Mouse (Mus musculus): Measurements from ENCODE around the gene C1qtnf4. TPM values are rescaled to one million over a fixed set of nuclear protein-coding genes. Genes with fewer than 3 reads are reported as not detected.

The C1qtnf4 gene
- polyA plus RNA-seq, 1 experiment: 390 TPM

DNA sequence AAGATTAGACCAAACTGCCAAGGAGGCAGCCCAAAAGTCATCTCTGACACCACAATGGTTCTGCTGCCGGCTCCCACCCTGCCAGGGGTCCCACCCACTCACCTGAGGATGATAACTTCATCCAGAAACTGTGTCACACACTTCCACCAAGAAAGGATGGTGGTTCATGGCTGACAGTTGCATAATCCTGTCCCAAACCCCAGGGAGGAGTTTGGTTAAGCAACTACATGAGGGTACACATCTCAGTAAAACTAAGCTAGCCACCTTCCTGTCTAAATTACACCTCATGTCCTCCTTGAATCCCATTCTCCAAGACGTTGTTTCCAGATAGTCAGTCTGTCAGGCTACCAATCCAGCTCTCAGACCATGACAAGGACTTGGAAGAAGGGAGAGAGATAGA lies 46.6 kb downstream of the C1qtnf4 start:
- no peaks in the 10 kb centered on the region for H3K36me3 ChIP-seq (ENCODE audit: control insufficient read depth, insufficient read depth, low read length)
- TF ChIP-seq POLR2A (IDR thresholded peaks at IDR 0.05; ENCODE audit: control insufficient read depth, low read depth, low read length) (no peak), CTCF (IDR thresholded peaks at IDR 0.05; ENCODE audit: control insufficient read depth, insufficient read depth, insufficient replicate concordance, low read depth, low read length) (no peak)
- H3K4me1 ChIP-seq (ENCODE audit: control insufficient read depth, insufficient read depth, low read length): peaks cover 2% of the 10 kb centered on the region; the same call in 1 of the 2 replicates
- H3K4me3 ChIP-seq (ENCODE audit: control insufficient read depth, low read depth, low read length): no peak overlapping the region
- no peaks in the 10 kb centered on the region for H3K27me3 ChIP-seq (ENCODE audit: control insufficient read depth, insufficient read depth, low read length)
- H3K27ac ChIP-seq (ENCODE audit: control insufficient read depth, insufficient read depth, low read depth, low read length): no peak overlapping the region

DNA sequence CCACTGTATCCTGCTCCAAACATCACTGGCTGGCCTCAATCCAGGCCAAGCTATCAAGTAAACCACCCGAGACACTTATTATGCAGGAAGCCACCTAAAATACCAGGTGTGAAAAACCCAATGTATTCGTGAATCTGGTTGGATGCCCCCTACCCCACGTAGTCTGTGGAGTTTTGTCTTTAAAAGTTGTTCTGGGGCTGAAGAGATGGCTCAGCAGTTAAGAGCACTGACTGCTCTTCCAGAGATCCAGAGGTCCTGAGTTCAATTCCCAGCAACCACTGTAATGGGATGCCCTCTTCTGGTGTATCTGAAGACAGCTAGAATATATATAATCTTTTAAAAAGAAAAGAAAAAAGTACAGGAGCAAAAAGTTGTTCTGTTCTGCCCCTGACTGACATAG lies 52.7 kb downstream of the C1qtnf4 start:
- H3K4me3 ChIP-seq (ENCODE audit: control insufficient read depth, low read depth, low read length): no peak overlapping the region
- no peaks in the 10 kb centered on the region for H3K36me3 ChIP-seq (ENCODE audit: control insufficient read depth, insufficient read depth, low read length)
- H3K4me1 ChIP-seq (ENCODE audit: control insufficient read depth, insufficient read depth, low read length): peaks cover 4% of the 10 kb centered on the region
- H3K27me3 ChIP-seq (ENCODE audit: control insufficient read depth, insufficient read depth, low read length): no peaks in the 10 kb centered on the region
- TF ChIP-seq CTCF (IDR thresholded peaks at IDR 0.05; ENCODE audit: control insufficient read depth, insufficient read depth, insufficient replicate concordance, low read depth, low read length) (no peak), POLR2A (IDR thresholded peaks at IDR 0.05; ENCODE audit: control insufficient read depth, low read depth, low read length) (no peak)
- no peak overlapping the region for H3K27ac ChIP-seq (ENCODE audit: control insufficient read depth, insufficient read depth, low read depth, low read length)

DNA sequence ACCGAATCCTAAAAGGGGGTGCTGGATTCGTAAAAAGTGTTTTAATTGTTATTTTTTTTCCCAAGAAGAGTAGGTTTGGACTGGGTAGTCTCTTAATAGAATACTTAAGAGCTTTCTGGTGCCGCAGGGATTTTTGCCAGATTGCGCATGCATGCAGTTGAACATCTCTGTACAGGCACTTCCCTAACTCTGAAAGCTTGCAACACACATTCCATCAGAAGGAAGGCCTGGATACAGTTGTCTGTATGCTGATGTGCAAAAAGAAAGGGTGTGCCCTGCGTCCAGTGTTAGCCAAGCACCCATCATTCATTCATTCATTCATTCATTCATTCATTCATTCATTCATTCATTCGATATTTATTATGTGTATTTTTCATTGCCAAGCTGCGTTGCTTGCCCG lies 54.1 kb downstream of the C1qtnf4 start:
- Histone ChIP-seq H3K4me1 (ENCODE audit: control insufficient read depth, insufficient read depth, low read length) (peaks cover 4% of the 10 kb centered on the region), H3K27ac (ENCODE audit: control insufficient read depth, insufficient read depth, low read depth, low read length) (no peak overlapping the region), H3K36me3 (ENCODE audit: control insufficient read depth, insufficient read depth, low read length) (no peaks in the 10 kb centered on the region), H3K27me3 (ENCODE audit: control insufficient read depth, insufficient read depth, low read length) (no peaks in the 10 kb centered on the region), H3K4me3 (ENCODE audit: control insufficient read depth, low read depth, low read length) (peak overlapping the region; percentile 99)
- TF ChIP-seq CTCF (IDR thresholded peaks at IDR 0.05; ENCODE audit: control insufficient read depth, insufficient read depth, insufficient replicate concordance, low read depth, low read length) (no peak), POLR2A (IDR thresholded peaks at IDR 0.05; ENCODE audit: control insufficient read depth, low read depth, low read length) (no peak)

Other genes starting within 250 kb of the C1qtnf4 start
- gene Nup160, start 208.6 kb upstream of the C1qtnf4 start, polyA plus RNA-seq (2012; rRNA removed): 19.3 and 28.0 TPM in 2 replicates
- 30.0 and 33.5 TPM in 2 replicates for gene Fnbp4, start 140.5 kb upstream of the C1qtnf4 start, polyA plus RNA-seq (2012; rRNA removed)
- gene Agbl2, start 103.1 kb upstream of the C1qtnf4 start, polyA plus RNA-seq (2012; rRNA removed): 69.0 and 76.0 TPM in 2 replicates
- 352 and 495 TPM in 2 replicates for gene Mtch2, start 38.7 kb upstream of the C1qtnf4 start, polyA plus RNA-seq (2012; rRNA removed)
- 34.5 and 35.5 TPM in 2 replicates for gene Kbtbd4, start 18.9 kb downstream of the C1qtnf4 start, polyA plus RNA-seq (2012; rRNA removed)
- 139 and 170 TPM in 2 replicates for gene Ndufs3, start 19.0 kb downstream of the C1qtnf4 start, polyA plus RNA-seq (2012; rRNA removed)
- gene Celf1, start 54.5 kb downstream of the C1qtnf4 start, polyA plus RNA-seq (2012; rRNA removed): 19.1 and 19.8 TPM in 2 replicates
- gene Rapsn, start 149.8 kb downstream of the C1qtnf4 start, polyA plus RNA-seq (2012; rRNA removed): 6.7 and 7.1 TPM in 2 replicates
- 435 and 494 TPM in 2 replicates for gene Psmc3, start 168.1 kb downstream of the C1qtnf4 start, polyA plus RNA-seq (2012; rRNA removed)
- gene Slc39a13, start 184.6 kb downstream of the C1qtnf4 start, polyA plus RNA-seq (2012; rRNA removed): 65.7 and 67.9 TPM in 2 replicates
- gene Spi1, start 196.5 kb downstream of the C1qtnf4 start, polyA plus RNA-seq (2012; rRNA removed): 2.5 and 2.9 TPM in 2 replicates
- gene Mybpc3, start 232.3 kb downstream of the C1qtnf4 start, polyA plus RNA-seq (2012; rRNA removed): 0.04 TPM in 1 of 2 replicates, not detected in the other

Data from testis, adult 2 months (tissue).